Mouse (Mus musculus): ENCODE measurements around the gene Hspa1b. TPM values are rescaled to one million over a fixed set of nuclear protein-coding genes. Genes with fewer than 3 reads are reported as not detected.
"Not testable (repeated sequence)": the region's sequence is repeated elsewhere in the genome, so short reads cannot be mapped to it uniquely, and the experiment has no call there.

Gene Hspa1b
- polyA plus RNA-seq, 1 experiment from 2014 or later = 0.26 TPM

DNA sequence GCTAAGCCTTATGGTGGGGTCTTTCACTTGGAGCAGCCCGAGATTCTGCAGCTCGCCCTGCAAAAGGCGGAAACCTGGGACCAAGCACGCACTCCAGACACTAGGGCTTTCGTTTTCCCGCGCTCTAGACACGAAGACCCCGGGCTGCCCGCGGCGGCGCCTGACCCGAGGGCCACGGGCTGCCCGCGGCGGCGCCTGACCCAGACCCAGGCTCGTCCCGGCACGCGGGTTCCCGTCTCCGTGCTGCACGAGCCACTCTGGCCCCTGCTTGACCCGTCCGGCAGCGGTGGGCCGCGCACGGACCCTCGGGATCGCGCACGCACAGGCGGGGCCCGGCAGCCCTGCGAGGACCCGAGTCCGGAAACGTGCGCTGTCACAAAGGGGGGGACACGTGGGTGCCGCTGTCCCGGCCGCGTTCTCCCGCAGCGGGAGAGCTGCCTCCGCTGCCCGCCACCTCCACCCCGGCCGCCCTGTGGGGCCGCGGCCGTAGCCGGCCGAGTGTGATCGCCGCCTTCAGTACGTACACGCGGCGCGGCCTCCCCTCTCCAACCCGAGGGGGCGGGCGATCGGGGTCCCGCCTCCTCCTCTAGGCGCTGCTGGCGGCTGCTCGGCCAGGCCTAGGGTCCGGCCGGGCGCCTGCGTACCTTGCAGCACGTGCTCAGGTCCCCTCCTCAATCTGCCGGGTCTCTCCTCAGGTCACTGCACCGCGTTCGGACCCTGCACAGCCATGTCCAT is 41.8 kb upstream of the Hspa1b start, which contains the start of gene Vars:
Vars (plus strand) TSS at position 271 of the 735 bp plus-strand sequence.
- H3K36me3 ChIP-seq (ENCODE audit: control insufficient read depth, insufficient read depth, low read length) = peaks cover 17% of the 10 kb centered on the region
- H3K9me3 ChIP-seq (ENCODE audit: control insufficient read depth, low read length) = no peaks in the 10 kb centered on the region
- under 1% methylated on average over 83 of the region's 83 CpGs for WGBS
- peak; percentile 95 for ATAC-seq (ENCODE audit: low FRiP score)
- H3K27me3 ChIP-seq (ENCODE audit: control insufficient read depth, insufficient read depth, low read length) = no peaks in the 10 kb centered on the region
- DNase-seq (ENCODE audit: low spot score, missing footprints) = peak; percentile 100
- peaks cover 25% of the 10 kb centered on the region for H3K4me1 ChIP-seq (ENCODE audit: control insufficient read depth, insufficient read depth, low read length)
- peak within 1 kb of the TSS; percentile 97 for H3K4me2 ChIP-seq
- H3K9ac ChIP-seq (ENCODE audit: low read length) = peak within 1 kb of the TSS; percentile 96
- peak within 1 kb of the TSS; percentile 87 for H3K4me3 ChIP-seq (ENCODE audit: low read depth, low read length)
- H3K27ac ChIP-seq (ENCODE audit: low read depth, low read length) = peak within 1 kb of the TSS; percentile 91

DNA sequence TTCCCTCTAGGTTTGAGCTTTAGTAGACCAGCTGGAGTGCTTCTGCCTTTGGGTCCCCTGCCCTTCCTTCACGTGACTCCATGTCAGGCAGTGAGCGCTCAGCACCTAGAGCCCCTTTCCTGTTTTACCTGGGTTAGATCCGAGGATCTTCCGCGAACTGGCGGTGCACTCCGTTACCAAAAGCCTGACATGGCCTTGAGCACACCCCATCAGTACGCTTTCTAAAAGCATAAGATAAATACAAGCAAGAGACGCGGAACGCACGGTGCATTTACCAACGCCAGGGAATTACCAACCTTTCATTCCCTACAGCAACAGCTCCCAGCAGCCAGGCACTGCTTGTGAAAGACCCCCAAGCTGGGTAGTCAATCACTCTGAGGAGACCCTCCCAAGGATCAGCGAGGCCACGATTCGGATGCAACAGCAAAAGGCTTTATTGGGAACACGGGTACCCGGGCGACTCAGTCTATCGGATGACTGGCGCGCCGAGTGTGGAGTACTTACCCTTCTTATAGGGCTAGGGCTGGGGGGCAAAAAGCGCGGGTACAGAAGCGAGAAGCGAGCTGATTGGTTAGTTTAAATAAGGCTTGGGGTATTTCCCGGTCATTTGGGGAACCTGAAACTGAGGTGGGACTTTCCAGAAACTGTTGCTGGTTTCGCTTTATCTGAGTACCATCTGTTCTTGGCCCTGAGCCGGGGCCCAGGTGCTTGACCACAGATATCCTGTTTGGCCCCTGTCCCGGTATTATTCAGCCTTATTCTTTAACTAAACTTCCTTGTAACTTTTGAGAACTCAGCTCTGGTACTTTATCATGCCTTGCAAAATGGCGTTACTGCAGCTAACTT is 41.1 kb upstream of the Hspa1b start:
- H3K9ac ChIP-seq (ENCODE audit: low read length) = peak overlapping the region; percentile 96
- DNase-seq (ENCODE audit: low spot score, missing footprints) = peak; percentile 89
- H3K36me3 ChIP-seq (ENCODE audit: control insufficient read depth, insufficient read depth, low read length) = peaks cover 11% of the 10 kb centered on the region
- peak overlapping the region; percentile 97 for H3K4me2 ChIP-seq
- peak overlapping the region; percentile 87 for H3K4me3 ChIP-seq (ENCODE audit: low read depth, low read length)
- H3K9me3 ChIP-seq (ENCODE audit: control insufficient read depth, low read length); ATAC-seq (ENCODE audit: low FRiP score); H3K27me3 ChIP-seq (ENCODE audit: control insufficient read depth, insufficient read depth, low read length): not testable (repeated sequence)
- H3K27ac ChIP-seq (ENCODE audit: low read depth, low read length) = peak overlapping the region; percentile 91
- H3K4me1 ChIP-seq (ENCODE audit: control insufficient read depth, insufficient read depth, low read length) = peaks cover 25% of the 10 kb centered on the region
- WGBS = 28% methylated on average over 29 of the region's 32 CpGs

DNA sequence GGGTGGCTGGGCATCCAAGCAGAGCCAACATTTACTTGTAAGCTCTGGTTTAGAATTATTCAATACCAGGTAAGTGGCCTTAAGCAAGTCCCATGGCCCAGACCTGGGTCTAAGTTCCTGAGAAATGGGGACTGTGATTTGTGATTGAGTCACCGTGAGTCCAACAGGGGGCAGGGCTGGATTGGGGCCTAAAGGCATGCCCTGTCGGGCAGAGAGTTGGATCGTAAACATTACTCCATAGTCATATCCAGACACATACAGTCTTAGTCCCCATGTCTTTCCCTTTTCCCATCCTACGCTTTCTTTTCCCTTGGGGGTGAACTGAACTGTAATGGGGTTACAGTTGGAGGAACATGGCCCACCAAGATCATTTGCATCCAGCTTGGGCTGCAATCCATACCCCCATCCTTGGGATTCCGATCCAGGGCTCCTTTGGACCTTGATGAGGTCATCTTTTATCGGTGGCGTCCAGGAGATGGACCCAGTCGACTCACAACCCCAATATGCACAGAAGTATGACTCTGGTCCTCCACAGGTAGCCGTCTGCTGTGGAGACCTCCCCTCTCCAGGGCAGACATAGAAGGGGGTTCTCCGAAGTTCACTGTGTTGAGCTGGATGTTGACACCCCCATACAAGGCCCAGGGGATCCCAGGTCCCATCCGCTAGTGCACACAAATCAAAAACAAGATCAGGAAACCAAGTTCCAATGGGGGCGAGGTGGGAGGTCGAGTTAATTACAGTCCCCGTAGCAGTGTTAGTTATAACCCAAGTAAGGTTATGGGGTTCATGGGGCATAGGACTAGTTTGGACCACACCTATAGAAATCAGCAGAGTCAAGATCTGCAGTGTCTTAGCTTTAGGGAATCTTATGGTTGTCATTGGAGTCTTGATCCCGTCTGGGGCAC is 39.7 kb upstream of the Hspa1b start:
- H3K9me3 ChIP-seq (ENCODE audit: control insufficient read depth, low read length) = no peaks in the 10 kb centered on the region
- H3K36me3 ChIP-seq (ENCODE audit: control insufficient read depth, insufficient read depth, low read length) = no peaks in the 10 kb centered on the region
- H3K27ac ChIP-seq (ENCODE audit: low read depth, low read length) = no peak overlapping the region
- peak overlapping the region; percentile 87 for H3K4me3 ChIP-seq (ENCODE audit: low read depth, low read length)
- peak overlapping the region; percentile 64 for H3K9ac ChIP-seq (ENCODE audit: low read length)
- ATAC-seq (ENCODE audit: low FRiP score) (no peak), DNase-seq (ENCODE audit: low spot score, missing footprints) (peak; percentile 49)
- H3K27me3 ChIP-seq (ENCODE audit: control insufficient read depth, insufficient read depth, low read length) = no peaks in the 10 kb centered on the region
- peak overlapping the region; percentile 97 for H3K4me2 ChIP-seq
- H3K4me1 ChIP-seq (ENCODE audit: control insufficient read depth, insufficient read depth, low read length) = peaks cover 25% of the 10 kb centered on the region
- 94% methylated on average over 15 of the region's 15 CpGs for WGBS

DNA sequence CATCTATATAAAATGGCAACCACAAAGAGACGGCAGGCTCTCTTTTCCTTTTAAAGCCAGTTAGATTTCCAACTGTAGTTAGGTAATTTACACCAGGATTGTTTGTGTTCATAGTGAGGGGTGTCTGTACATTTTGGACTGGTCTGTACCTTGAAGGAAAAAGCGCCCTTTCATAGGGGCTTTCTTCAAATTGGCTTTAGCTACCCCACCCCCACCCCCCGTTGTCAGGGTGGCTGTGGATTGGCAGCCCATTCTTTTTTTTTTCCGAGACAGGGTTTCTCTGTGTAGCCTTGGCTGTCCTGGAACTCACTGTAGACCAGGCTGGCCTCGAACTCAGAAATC is 38.1 kb upstream of the Hspa1b start:
- no peak overlapping the region for H3K27ac ChIP-seq (ENCODE audit: low read depth, low read length)
- ATAC-seq (ENCODE audit: low FRiP score) = no peak
- no peaks in the 10 kb centered on the region for H3K9me3 ChIP-seq (ENCODE audit: control insufficient read depth, low read length)
- WGBS = 89% methylated on average over 5 of the region's 5 CpGs
- H3K27me3 ChIP-seq (ENCODE audit: control insufficient read depth, insufficient read depth, low read length) = no peaks in the 10 kb centered on the region
- H3K4me3 ChIP-seq (ENCODE audit: low read depth, low read length) = no peak overlapping the region
- no peak overlapping the region for H3K9ac ChIP-seq (ENCODE audit: low read length)
- H3K4me1 ChIP-seq (ENCODE audit: control insufficient read depth, insufficient read depth, low read length) = peaks cover 15% of the 10 kb centered on the region
- no peak overlapping the region for H3K4me2 ChIP-seq
- DNase-seq (ENCODE audit: low spot score, missing footprints) = peak; percentile 66
- no peaks in the 10 kb centered on the region for H3K36me3 ChIP-seq (ENCODE audit: control insufficient read depth, insufficient read depth, low read length)

DNA sequence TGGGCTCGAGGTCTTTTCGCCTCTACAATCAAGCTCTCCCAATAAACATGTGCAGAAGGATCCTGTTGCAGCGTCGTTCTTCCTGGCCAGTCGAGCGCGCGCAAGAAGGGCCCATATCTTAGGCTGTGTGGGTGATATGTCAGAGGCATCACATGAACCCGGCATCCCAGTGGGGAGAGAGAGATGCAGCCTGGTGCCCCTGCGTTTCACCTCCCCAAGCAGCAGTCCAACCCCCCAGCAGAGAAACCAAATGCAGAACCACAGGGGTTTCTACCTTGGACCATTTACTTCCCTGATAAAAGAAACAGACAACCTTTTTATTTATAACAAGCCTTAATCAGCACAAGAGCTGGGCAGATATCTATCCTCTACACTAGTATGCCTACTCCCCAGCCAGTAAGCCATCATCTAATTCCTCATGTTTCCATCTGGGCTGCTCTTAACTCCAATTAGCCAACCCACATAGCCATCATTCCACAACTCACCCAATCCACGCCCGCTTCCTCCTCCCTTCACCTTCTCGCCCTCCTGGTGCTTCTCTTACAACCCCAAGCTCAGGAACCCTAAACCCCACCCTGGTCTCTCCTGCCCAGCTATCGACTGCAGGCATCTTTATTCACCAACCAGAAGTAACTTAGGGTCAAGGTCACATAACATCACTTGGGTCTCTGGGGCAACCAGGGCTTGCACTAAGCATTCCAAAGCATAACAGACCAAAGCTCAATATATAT is 37.5 kb upstream of the Hspa1b start:
- 91% methylated on average over 12 of the region's 14 CpGs for WGBS
- ATAC-seq (ENCODE audit: low FRiP score) (no peak), DNase-seq (ENCODE audit: low spot score, missing footprints) (peak; percentile 54)
- H3K4me3 ChIP-seq (ENCODE audit: low read depth, low read length) = no peak overlapping the region
- no peak overlapping the region for H3K9ac ChIP-seq (ENCODE audit: low read length)
- H3K4me1 ChIP-seq (ENCODE audit: control insufficient read depth, insufficient read depth, low read length) = peaks cover 10% of the 10 kb centered on the region
- no peaks in the 10 kb centered on the region for H3K9me3 ChIP-seq (ENCODE audit: control insufficient read depth, low read length)
- H3K27me3 ChIP-seq (ENCODE audit: control insufficient read depth, insufficient read depth, low read length) = no peaks in the 10 kb centered on the region
- H3K36me3 ChIP-seq (ENCODE audit: control insufficient read depth, insufficient read depth, low read length) = no peaks in the 10 kb centered on the region; the same call in 1 of the 2 replicates
- no peak overlapping the region for H3K4me2 ChIP-seq
- H3K27ac ChIP-seq (ENCODE audit: low read depth, low read length) = no peak overlapping the region

DNA sequence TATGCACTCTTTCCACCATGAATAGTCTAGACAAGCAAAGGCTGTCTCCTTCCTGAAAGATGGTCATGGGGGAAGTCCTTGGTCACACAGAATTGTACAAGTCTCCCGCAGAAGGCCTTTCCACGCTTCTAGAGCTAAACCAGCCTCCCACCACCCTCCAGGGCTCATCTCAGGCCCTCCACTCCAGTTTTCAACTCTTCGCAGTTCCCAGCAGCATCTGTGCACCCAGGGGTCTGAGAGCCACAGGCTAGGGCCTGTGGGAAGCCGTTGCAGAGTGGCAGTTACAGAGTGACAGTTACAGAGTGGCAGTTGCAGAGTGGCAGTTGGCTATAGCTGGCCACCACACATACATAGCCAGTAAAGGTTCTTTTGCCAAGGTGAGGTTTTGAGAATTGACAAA is 36.9 kb upstream of the Hspa1b start:
- H3K9me3 ChIP-seq (ENCODE audit: control insufficient read depth, low read length); H3K9ac ChIP-seq (ENCODE audit: low read length); H3K4me3 ChIP-seq (ENCODE audit: low read depth, low read length); H3K36me3 ChIP-seq (ENCODE audit: control insufficient read depth, insufficient read depth, low read length); H3K27ac ChIP-seq (ENCODE audit: low read depth, low read length); H3K27me3 ChIP-seq (ENCODE audit: control insufficient read depth, insufficient read depth, low read length); ATAC-seq (ENCODE audit: low FRiP score); H3K4me2 ChIP-seq; H3K4me1 ChIP-seq (ENCODE audit: control insufficient read depth, insufficient read depth, low read length): not testable (repeated sequence)
- WGBS = 97% methylated on average over 4 of the region's 4 CpGs
- DNase-seq (ENCODE audit: low spot score, missing footprints) = peak; percentile 64

DNA sequence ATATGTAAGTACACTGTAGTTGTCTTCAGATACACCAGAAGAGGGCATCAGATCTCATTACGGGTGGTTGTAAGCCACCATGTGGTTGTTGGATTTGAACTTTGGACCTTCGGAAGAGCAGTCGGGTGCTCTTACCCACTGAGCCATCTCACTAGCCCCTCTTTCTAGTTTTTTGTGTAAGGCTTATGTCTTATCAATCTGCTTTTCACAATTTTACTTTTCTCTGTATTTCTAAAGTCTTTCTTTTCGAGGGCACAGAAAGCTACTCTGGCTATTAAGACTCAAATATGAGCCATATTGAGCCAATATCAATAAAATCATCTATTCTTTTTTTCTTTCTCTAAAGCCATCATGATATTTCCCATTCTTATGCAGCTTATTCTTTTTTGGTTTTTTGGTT is 36.2 kb upstream of the Hspa1b start:
- 96% methylated on average over 4 of the region's 4 CpGs for WGBS
- H3K4me2 ChIP-seq; ATAC-seq (ENCODE audit: low FRiP score); H3K27me3 ChIP-seq (ENCODE audit: control insufficient read depth, insufficient read depth, low read length); H3K9me3 ChIP-seq (ENCODE audit: control insufficient read depth, low read length); H3K4me3 ChIP-seq (ENCODE audit: low read depth, low read length); H3K9ac ChIP-seq (ENCODE audit: low read length); H3K27ac ChIP-seq (ENCODE audit: low read depth, low read length); H3K36me3 ChIP-seq (ENCODE audit: control insufficient read depth, insufficient read depth, low read length); H3K4me1 ChIP-seq (ENCODE audit: control insufficient read depth, insufficient read depth, low read length): not testable (repeated sequence)
- DNase-seq (ENCODE audit: low spot score, missing footprints) = peak; percentile 39

DNA sequence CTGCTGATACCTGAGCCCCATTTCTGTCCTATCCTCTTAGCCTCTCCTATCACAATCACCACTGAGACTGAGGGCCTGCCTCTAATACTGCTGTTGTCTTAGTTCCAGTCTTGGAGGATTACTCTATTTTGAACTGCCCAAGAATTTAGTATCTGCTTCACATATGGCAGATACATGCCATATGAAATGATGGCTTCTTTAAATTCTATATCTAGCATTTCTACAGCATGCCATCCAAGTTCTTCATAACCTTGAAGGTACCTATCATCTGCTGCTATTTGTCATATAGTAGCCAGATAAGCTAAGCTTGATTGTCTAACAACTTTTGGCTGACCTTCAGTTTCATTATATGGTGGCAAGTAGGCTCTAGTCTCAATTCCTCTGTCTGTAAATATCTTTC is 35.7 kb upstream of the Hspa1b start:
- no peak overlapping the region for H3K4me2 ChIP-seq
- DNase-seq (ENCODE audit: low spot score, missing footprints) (peak; percentile 72), ATAC-seq (ENCODE audit: low FRiP score) (no peak)
- peaks cover 4% of the 10 kb centered on the region; the same call in 1 of the 2 replicates for H3K36me3 ChIP-seq (ENCODE audit: control insufficient read depth, insufficient read depth, low read length)
- H3K27ac ChIP-seq (ENCODE audit: low read depth, low read length) = no peak overlapping the region
- H3K4me1 ChIP-seq (ENCODE audit: control insufficient read depth, insufficient read depth, low read length) = peaks cover 5% of the 10 kb centered on the region
- H3K9me3 ChIP-seq (ENCODE audit: control insufficient read depth, low read length) = no peaks in the 10 kb centered on the region
- no peak overlapping the region for H3K9ac ChIP-seq (ENCODE audit: low read length)
- no peak overlapping the region for H3K4me3 ChIP-seq (ENCODE audit: low read depth, low read length)
- H3K27me3 ChIP-seq (ENCODE audit: control insufficient read depth, insufficient read depth, low read length) = no peaks in the 10 kb centered on the region

Data from midbrain, embryonic 11.5 days (tissue).